Comparison of ENCODE assay signal across 22 mouse cellular contexts in genomic region chr2:119808438-119808837, GRCm38 (mm10). TPM values are rescaled to one million over a fixed set of nuclear protein-coding genes. Genes with fewer than 3 reads are reported as not detected.
DNase-seq lines count a peak whose midpoint lies in the region; ATAC-seq and TF ChIP-seq lines count a peak whose summit lies in the region.
"Had no signal": no experiment of that assay in that cellular context is flagged by ENCODE, and none has a peak within 500 bp of the region (broad histone marks: within the 10 kb centered on the region; RNA-seq: fewer than 3 reads in every experiment).

No protein-coding gene starts in this region.

- TF ChIP-seq CTCF in left cerebral cortex, adult 2 months (IDR thresholded peaks at IDR 0.05): no peak
- TF ChIP-seq CTCF in E14TG2a.4 (conservative IDR thresholded peaks at IDR 0.05; ENCODE audit: low read length): no peak

- no peaks in the 10 kb centered on the region for H3K9me3 ChIP-seq in heart, embryonic 12.5 days (replicated peaks)
- no peaks in the 10 kb centered on the region for H3K9me3 ChIP-seq in E14TG2a.4 (ENCODE audit: low read length)
- H3K9me3 ChIP-seq in limb, embryonic 12.5 days: no peaks in the 10 kb centered on the region
- H3K9me3 ChIP-seq: embryonic facial prominence, embryonic 15.5 days; forebrain, embryonic 15.5 days; G1E; intestine, embryonic 15.5 days had no signal

- 26% methylated on average over 4 of the region's 4 CpGs for WGBS in heart, embryonic 12.5 days
- WGBS in limb, embryonic 12.5 days: 25% methylated on average over 4 of the region's 4 CpGs

- intact Hi-C loops in heart, postnatal 25 days (cut with DNase I): no loop called here
- intact Hi-C loops in left cerebral cortex, adult 2 months (cut with DNase I): no loop called here
- intact Hi-C loops in left cerebral cortex, postnatal 10 days (cut with DNase I): no loop called here

- no peaks in the 10 kb centered on the region; the same call in 1 of the 2 replicates for H3K27me3 ChIP-seq in heart, embryonic 12.5 days (replicated peaks)
- H3K27me3 ChIP-seq in E14TG2a.4 (ENCODE audit: insufficient read depth, low read length): no peaks in the 10 kb centered on the region
- no peaks in the 10 kb centered on the region for H3K27me3 ChIP-seq in limb, embryonic 12.5 days
- H3K27me3 ChIP-seq: embryonic facial prominence, embryonic 15.5 days; forebrain, embryonic 15.5 days; intestine, embryonic 15.5 days had no signal

- H3K4me2 ChIP-seq in heart, embryonic 12.5 days: no peak overlapping the region
- no peak overlapping the region for H3K4me2 ChIP-seq in limb, embryonic 12.5 days
- H3K4me2 ChIP-seq: embryonic facial prominence, embryonic 15.5 days; forebrain, embryonic 15.5 days; intestine, embryonic 15.5 days had no signal

- H3K9ac ChIP-seq in heart, embryonic 12.5 days: 0 out of 2 replicates have a peak overlapping the region, but pooled peaks have one; percentile 2
- 0 out of 2 replicates have a peak overlapping the region, but pooled peaks have one; percentile 12 for H3K9ac ChIP-seq in limb, embryonic 12.5 days (replicated peaks)
- H3K9ac ChIP-seq: embryonic facial prominence, embryonic 15.5 days; forebrain, embryonic 15.5 days; intestine, embryonic 15.5 days had no signal

- DNase-seq in heart, postnatal 25 days (ENCODE audit: low spot score): no peak
- DNase-seq in left cerebral cortex, adult 2 months (ENCODE audit: extremely low spot score in 1 of 2, low spot score in 2 of 2): no peak
- DNase-seq in left cerebral cortex, postnatal 10 days (ENCODE audit: extremely low spot score in 1 of 2, low spot score in 2 of 2): no peak
- no peak for DNase-seq in Muller cell, postnatal 12 days (ENCODE audit: inconsistent ontology term)
- DNase-seq: adrenal gland, postnatal 14 days; cerebellum, adult 8-10 months; cerebellum, postnatal 14 days; gastrocnemius, postnatal 10 days; heart, adult 18-20 months; heart, postnatal 10 days; kidney, adult 18-20 months had no signal

- peaks cover 43% of the 10 kb centered on the region for H3K4me1 ChIP-seq in heart, embryonic 12.5 days (replicated peaks)
- H3K4me1 ChIP-seq in E14TG2a.4 (replicated peaks; ENCODE audit: low read depth, low read length): peaks cover 96% of the 10 kb centered on the region
- peaks cover 26% of the 10 kb centered on the region for H3K4me1 ChIP-seq in limb, embryonic 12.5 days (replicated peaks)
- H3K4me1 ChIP-seq: intestine, embryonic 15.5 days had no signal

- no peak for ATAC-seq in heart, embryonic 12.5 days (ENCODE audit: insufficient number of reproducible peaks, low FRiP score)
- no peak for ATAC-seq in limb, embryonic 12.5 days (ENCODE audit: insufficient number of reproducible peaks, insufficient read depth, low FRiP score, low TSS enrichment, low read depth)
- ATAC-seq: forebrain, embryonic 15.5 days; intestine, embryonic 15.5 days had no signal

- peaks cover 25% of the 10 kb centered on the region for H3K36me3 ChIP-seq in heart, embryonic 12.5 days
- H3K36me3 ChIP-seq in E14TG2a.4 (ENCODE audit: insufficient read depth, low read length): peaks cover 99% of the 10 kb centered on the region
- peaks cover 96% of the 10 kb centered on the region for H3K36me3 ChIP-seq in limb, embryonic 12.5 days
- H3K36me3 ChIP-seq: G1E had no signal

- H3K27ac ChIP-seq in heart, embryonic 12.5 days (ENCODE audit: poor library complexity, severe bottlenecking): no peak overlapping the region
- H3K27ac ChIP-seq in left cerebral cortex, adult 2 months: peak overlapping the region; percentile 45
- no peak overlapping the region for H3K27ac ChIP-seq in limb, embryonic 12.5 days
- H3K27ac ChIP-seq: embryonic facial prominence, embryonic 15.5 days; forebrain, embryonic 15.5 days; intestine, embryonic 15.5 days had no signal

- H3K4me3 ChIP-seq in heart, embryonic 12.5 days: no peak overlapping the region
- no peak overlapping the region for H3K4me3 ChIP-seq in left cerebral cortex, adult 2 months
- H3K4me3 ChIP-seq in E14TG2a.4 (replicated peaks; ENCODE audit: low read length): peak overlapping the region; percentile 41
- H3K4me3 ChIP-seq in limb, embryonic 12.5 days (replicated peaks): no peak overlapping the region
- H3K4me3 ChIP-seq: embryonic facial prominence, embryonic 15.5 days; erythroblast, embryonic 14.5 days; forebrain, embryonic 15.5 days; intestine, embryonic 15.5 days had no signal

RNA-seq across cellular contexts. Expression of gene Tyro3, which starts 10.9 kb away (rescaled TPM):
- 9.2 and 10.7 TPM in 2 replicates for polyA plus RNA-seq in heart, embryonic 12.5 days (2016; fragmentation: Nextera tagmentation; extraction: Ambion mirVana)
- 1 to 10 TPM; 1.2 to 1.3 TPM for total RNA-seq in heart, postnatal 25 days (2021)
- total RNA-seq in left cerebral cortex, adult 2 months (2021): 100 to 1,000 TPM; 203 to 208 TPM
- 10 to 100 TPM; 73.3 to 74.1 TPM for total RNA-seq in left cerebral cortex, postnatal 10 days (2021)
- polyA plus RNA-seq in limb, embryonic 12.5 days (2016; fragmentation: Nextera tagmentation; extraction: Ambion mirVana): 34.6 and 37.8 TPM in 2 replicates
- polyA plus RNA-seq: erythroblast, embryonic 14.5 days had no signal

RNA-seq across cellular contexts. Expression of gene Rpap1, which starts 21.1 kb away (rescaled TPM):
- polyA plus RNA-seq in heart, embryonic 12.5 days (2016; fragmentation: Nextera tagmentation; extraction: Ambion mirVana): 22.8 and 23.9 TPM in 2 replicates
- total RNA-seq in heart, postnatal 25 days (2021): 10 to 100 TPM; 13.7 to 14.2 TPM
- 10 to 100 TPM; 18.6 to 19.5 TPM for total RNA-seq in left cerebral cortex, adult 2 months (2021)
- 10 to 100 TPM; 15.9 to 17.1 TPM for total RNA-seq in left cerebral cortex, postnatal 10 days (2021)
- polyA plus RNA-seq in limb, embryonic 12.5 days (2016; fragmentation: Nextera tagmentation; extraction: Ambion mirVana): 35.7 and 36.9 TPM in 2 replicates

RNA-seq across cellular contexts. Expression of gene Ltk, which starts 48.2 kb away (rescaled TPM):
- 0.13 and 0.17 TPM in 2 replicates for polyA plus RNA-seq in heart, embryonic 12.5 days (2016; fragmentation: Nextera tagmentation; extraction: Ambion mirVana)
- not detected for total RNA-seq in heart, postnatal 25 days (2021)
- 10 to 100 TPM; 22.5 to 25.0 TPM for total RNA-seq in left cerebral cortex, adult 2 months (2021)
- total RNA-seq in left cerebral cortex, postnatal 10 days (2021): 1 to 10 TPM; 5.9 to 7.1 TPM
- polyA plus RNA-seq in limb, embryonic 12.5 days (2016; fragmentation: Nextera tagmentation; extraction: Ambion mirVana): not detected in 2 replicates
- total RNA-seq: common myeloid progenitor, adult 5-6 weeks; gastrocnemius, postnatal 10 days; gastrocnemius, postnatal 4 days had no signal
- polyA plus RNA-seq: embryonic facial prominence, embryonic 11.5 days; erythroblast, embryonic 14.5 days; G1E had no signal

Comparison
In these comparisons a context has a peak if more than half of its experiments do, and no peak if none do; other contexts are left out.
1. RNA of gene Tyro3, which starts 10.9 kb away (total RNA-seq): 203 to 208 TPM in left cerebral cortex, adult 2 months and 73.3 to 74.1 TPM in left cerebral cortex, postnatal 10 days; 1.2 to 1.3 TPM in heart, postnatal 25 days; every median in the first group is over 10 times any median in the second.
2. RNA of gene Ltk, which starts 48.2 kb away (total RNA-seq): 22.5 to 25.0 TPM in left cerebral cortex, adult 2 months and 5.9 to 7.1 TPM in left cerebral cortex, postnatal 10 days; not detected in heart, postnatal 25 days; every median in the first group is over 4 times any median in the second.